Mouse (Mus musculus): ENCODE results near the gene Trip10. TPM values are rescaled to one million over a fixed set of nuclear protein-coding genes. Genes with fewer than 3 reads are reported as not detected.
"Not testable (repeated sequence)": the region's sequence is repeated elsewhere in the genome, so short reads cannot be mapped to it uniquely, and the experiment has no call there.

Trip10 gene
- polyA plus RNA-seq, 1 experiment from 2014 or later: 28.1 TPM

- H3K27ac ChIP-seq: 0 out of 2 replicates have a peak overlapping the region, but pooled peaks have one; percentile 45
- peaks cover 23% of the 10 kb centered on the region for H3K4me1 ChIP-seq (replicated peaks)
- DNase-seq (ENCODE audit: low spot score): peak; percentile 78
- peak overlapping the region; percentile 54 for H3K4me3 ChIP-seq
- H3K27me3 ChIP-seq (ENCODE audit: insufficient read depth, poor library complexity, severe bottlenecking): peaks cover 55% of the 10 kb centered on the region
- under 1% methylated on average over 20 of the region's 20 CpGs for WGBS
- no peaks in the 10 kb centered on the region for H3K36me3 ChIP-seq
- no peaks in the 10 kb centered on the region for H3K9me3 ChIP-seq
Observed at GRCm38 (mm10) chr17:57276634-57277121, 27.4 kb downstream of the Trip10 start.

GRCm38 (mm10) chr17:57277598-57278261 is 28.5 kb downstream of the Trip10 start:
- Histone ChIP-seq H3K4me1 (replicated peaks) (peaks cover 23% of the 10 kb centered on the region), H3K27me3 (ENCODE audit: insufficient read depth, poor library complexity, severe bottlenecking) (peaks cover 49% of the 10 kb centered on the region)
- not testable (repeated sequence) for H3K36me3 ChIP-seq; DNase-seq (ENCODE audit: low spot score); H3K4me3 ChIP-seq; H3K27ac ChIP-seq; H3K9me3 ChIP-seq
- 93% methylated on average over 5 of the region's 5 CpGs for WGBS

- Histone ChIP-seq H3K36me3 (no peaks in the 10 kb centered on the region), H3K27me3 (ENCODE audit: insufficient read depth, poor library complexity, severe bottlenecking) (peaks cover 41% of the 10 kb centered on the region), H3K9me3 (no peaks in the 10 kb centered on the region), H3K27ac (no peak overlapping the region), H3K4me3 (no peak overlapping the region), H3K4me1 (replicated peaks) (peaks cover 23% of the 10 kb centered on the region)
- no peak for DNase-seq (ENCODE audit: low spot score)
- WGBS: 75% methylated on average over 2 of the region's 2 CpGs
Observed at GRCm38 (mm10) chr17:57278537-57278936, 29.3 kb downstream of the Trip10 start.

- H3K27ac ChIP-seq: no peak within 1 kb of the TSS
- H3K27me3 ChIP-seq (ENCODE audit: insufficient read depth, poor library complexity, severe bottlenecking): peaks cover 36% of the 10 kb centered on the region
- H3K9me3 ChIP-seq: no peaks in the 10 kb centered on the region
- WGBS: 70% methylated on average over 26 of the region's 26 CpGs
- peaks cover 23% of the 10 kb centered on the region for H3K4me1 ChIP-seq (replicated peaks)
- no peaks in the 10 kb centered on the region for H3K36me3 ChIP-seq
- DNase-seq (ENCODE audit: low spot score): no peak
- H3K4me3 ChIP-seq: no peak within 1 kb of the TSS
Observed at GRCm38 (mm10) chr17:57278943-57279590, 29.8 kb downstream of the Trip10 start, which contains the start of gene Vav1. Gene Vav1 (plus strand): TSS chr17:57279100.

- WGBS: 61% methylated on average over 9 of the region's 9 CpGs
- H3K27ac ChIP-seq: no peak overlapping the region
- no peak overlapping the region for H3K4me3 ChIP-seq
- DNase-seq (ENCODE audit: low spot score): no peak
- peaks cover 29% of the 10 kb centered on the region for H3K27me3 ChIP-seq (ENCODE audit: insufficient read depth, poor library complexity, severe bottlenecking)
- no peaks in the 10 kb centered on the region for H3K9me3 ChIP-seq
- no peaks in the 10 kb centered on the region for H3K36me3 ChIP-seq
- H3K4me1 ChIP-seq (replicated peaks): peaks cover 21% of the 10 kb centered on the region
Observed at GRCm38 (mm10) chr17:57279591-57280224, 30.5 kb downstream of the Trip10 start.

- Histone ChIP-seq H3K36me3 (no peaks in the 10 kb centered on the region), H3K27me3 (ENCODE audit: insufficient read depth, poor library complexity, severe bottlenecking) (peaks cover 22% of the 10 kb centered on the region), H3K4me1 (replicated peaks) (peaks cover 14% of the 10 kb centered on the region), H3K4me3 (no peak overlapping the region), H3K27ac (no peak overlapping the region), H3K9me3 (no peaks in the 10 kb centered on the region)
- no peak for DNase-seq (ENCODE audit: low spot score)
- 80% methylated on average over 3 of the region's 3 CpGs for WGBS
Observed at GRCm38 (mm10) chr17:57280411-57280810, 31.2 kb downstream of the Trip10 start.

- no peaks in the 10 kb centered on the region for H3K36me3 ChIP-seq
- no peak overlapping the region for H3K27ac ChIP-seq
- peaks cover 9% of the 10 kb centered on the region for H3K27me3 ChIP-seq (ENCODE audit: insufficient read depth, poor library complexity, severe bottlenecking)
- DNase-seq (ENCODE audit: low spot score): no peak
- H3K9me3 ChIP-seq: no peaks in the 10 kb centered on the region
- WGBS: 78% methylated on average over 5 of the region's 5 CpGs
- no peaks in the 10 kb centered on the region for H3K4me1 ChIP-seq (replicated peaks)
- no peak overlapping the region for H3K4me3 ChIP-seq
Observed at GRCm38 (mm10) chr17:57283906-57284305, 34.7 kb downstream of the Trip10 start.

GRCm38 (mm10) chr17:57285077-57285476 is 35.8 kb downstream of the Trip10 start:
- no peaks in the 10 kb centered on the region for H3K36me3 ChIP-seq
- no peak for DNase-seq (ENCODE audit: low spot score)
- no peaks in the 10 kb centered on the region for H3K4me1 ChIP-seq (replicated peaks)
- no peak overlapping the region for H3K4me3 ChIP-seq
- no peaks in the 10 kb centered on the region for H3K27me3 ChIP-seq (ENCODE audit: insufficient read depth, poor library complexity, severe bottlenecking)
- 77% methylated on average over 2 of the region's 2 CpGs for WGBS
- no peaks in the 10 kb centered on the region for H3K9me3 ChIP-seq
- no peak overlapping the region for H3K27ac ChIP-seq

GRCm38 (mm10) chr17:57286718-57287355 is 37.6 kb downstream of the Trip10 start:
- Histone ChIP-seq H3K27me3 (ENCODE audit: insufficient read depth, poor library complexity, severe bottlenecking) (no peaks in the 10 kb centered on the region), H3K4me1 (replicated peaks) (no peaks in the 10 kb centered on the region), H3K4me3 (no peak overlapping the region), H3K36me3 (no peaks in the 10 kb centered on the region), H3K9me3 (no peaks in the 10 kb centered on the region), H3K27ac (no peak overlapping the region)
- DNase-seq (ENCODE audit: low spot score): no peak
- WGBS: 87% methylated on average over 8 of the region's 8 CpGs

- Histone ChIP-seq H3K27me3 (ENCODE audit: insufficient read depth, poor library complexity, severe bottlenecking) (no peaks in the 10 kb centered on the region), H3K9me3 (no peaks in the 10 kb centered on the region), H3K36me3 (no peaks in the 10 kb centered on the region), H3K4me3 (no peak overlapping the region), H3K4me1 (replicated peaks) (no peaks in the 10 kb centered on the region), H3K27ac (no peak overlapping the region)
- WGBS: 89% methylated on average over 5 of the region's 5 CpGs
- DNase-seq (ENCODE audit: low spot score): no peak
Observed at GRCm38 (mm10) chr17:57289252-57289651, 40.0 kb downstream of the Trip10 start.

GRCm38 (mm10) chr17:57290001-57290670 is 40.9 kb downstream of the Trip10 start:
- no peak for DNase-seq (ENCODE audit: low spot score)
- Histone ChIP-seq H3K4me3 (no peak overlapping the region), H3K9me3 (no peaks in the 10 kb centered on the region), H3K4me1 (replicated peaks) (no peaks in the 10 kb centered on the region), H3K36me3 (no peaks in the 10 kb centered on the region), H3K27me3 (ENCODE audit: insufficient read depth, poor library complexity, severe bottlenecking) (no peaks in the 10 kb centered on the region), H3K27ac (no peak overlapping the region)
- 87% methylated on average over 9 of the region's 9 CpGs for WGBS

- WGBS: 90% methylated on average over 7 of the region's 7 CpGs
- Histone ChIP-seq H3K27ac (no peak overlapping the region), H3K4me3 (no peak overlapping the region), H3K27me3 (ENCODE audit: insufficient read depth, poor library complexity, severe bottlenecking) (no peaks in the 10 kb centered on the region), H3K36me3 (no peaks in the 10 kb centered on the region), H3K4me1 (replicated peaks) (no peaks in the 10 kb centered on the region), H3K9me3 (no peaks in the 10 kb centered on the region)
- DNase-seq (ENCODE audit: low spot score): no peak
Observed at GRCm38 (mm10) chr17:57290671-57291055, 41.4 kb downstream of the Trip10 start.

Measured in hindbrain, embryonic 10.5 days (tissue).